Mouse (Mus musculus): ENCODE measurements around the gene Tedc2. TPM values are rescaled to one million over a fixed set of nuclear protein-coding genes. Genes with fewer than 3 reads are reported as not detected.

The Tedc2 gene
- polyA plus RNA-seq, 1 experiment from 2014 or later: 13.4 TPM

DNA sequence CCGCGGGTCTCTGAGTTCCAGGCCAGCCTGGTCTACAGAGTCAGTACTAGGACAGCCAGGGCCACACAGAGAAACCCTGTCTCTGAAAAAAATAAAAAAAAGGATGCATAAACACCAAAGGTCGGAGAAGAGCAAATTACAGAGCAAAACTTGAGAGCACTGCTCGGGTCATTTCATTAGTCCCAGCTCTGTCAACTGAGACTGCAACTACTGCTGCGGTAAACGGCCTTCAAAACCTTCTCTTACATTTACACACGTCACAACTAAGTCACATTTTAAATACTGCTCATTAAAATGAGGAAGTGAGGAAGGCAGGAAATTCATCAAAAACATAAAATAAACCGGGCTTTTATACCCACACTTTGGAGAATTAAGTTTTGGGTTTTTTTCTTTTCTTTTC, 27.8 kb downstream of the Tedc2 start:
- Histone ChIP-seq H3K4me2 (replicated peaks; ENCODE audit: low read depth, low read length) (no peak overlapping the region), H3K27me3 (ENCODE audit: control insufficient read depth, insufficient read depth, low read length) (no peaks in the 10 kb centered on the region), H3K9ac (ENCODE audit: low read depth, low read length) (no peak overlapping the region), H3K9me3 (ENCODE audit: control insufficient read depth, low read length) (no peaks in the 10 kb centered on the region), H3K4me3 (ENCODE audit: low read length) (no peak overlapping the region), H3K27ac (ENCODE audit: low read depth, low read length) (no peak overlapping the region), H3K36me3 (ENCODE audit: control insufficient read depth, insufficient read depth, low read length) (no peaks in the 10 kb centered on the region; the same call in 1 of the 2 replicates), H3K4me1 (ENCODE audit: control insufficient read depth, insufficient read depth, low read length) (no peaks in the 10 kb centered on the region)
- 60% methylated on average over 8 of the region's 8 CpGs for WGBS
- no peak for ATAC-seq (ENCODE audit: low FRiP score, low TSS enrichment)

DNA sequence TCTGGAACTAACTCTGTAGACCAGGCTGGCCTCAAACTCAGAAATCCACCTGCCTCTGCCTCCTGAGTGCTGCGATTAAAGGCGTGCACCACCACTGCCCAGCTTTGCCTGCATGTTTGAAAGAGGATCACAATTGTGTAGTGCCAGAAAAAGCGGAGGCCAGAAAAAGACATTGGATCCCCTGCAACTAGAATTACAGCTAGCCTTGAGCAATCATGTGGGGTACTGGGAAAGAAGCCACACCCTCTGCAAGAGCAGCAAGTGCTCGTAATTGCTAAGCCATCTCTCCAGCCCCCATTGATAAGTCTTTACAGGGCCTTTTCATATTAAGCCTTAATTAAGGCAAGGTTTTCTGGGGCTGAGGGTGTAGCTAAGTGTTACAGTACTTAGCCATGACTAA, 29.2 kb downstream of the Tedc2 start:
- 68% methylated on average over 4 of the region's 4 CpGs for WGBS

GRCm38 (mm10) chr17:24190934-24191333, 29.7 kb downstream of the Tedc2 start:
- H3K4me3 ChIP-seq (ENCODE audit: low read length): no peak overlapping the region
- H3K4me1 ChIP-seq (ENCODE audit: control insufficient read depth, insufficient read depth, low read length): no peaks in the 10 kb centered on the region
- no peaks in the 10 kb centered on the region for H3K9me3 ChIP-seq (ENCODE audit: control insufficient read depth, low read length)
- no peaks in the 10 kb centered on the region for H3K27me3 ChIP-seq (ENCODE audit: control insufficient read depth, insufficient read depth, low read length)
- 85% methylated on average over 2 of the region's 2 CpGs for WGBS
- peaks cover 2% of the 10 kb centered on the region; the same call in 1 of the 2 replicates for H3K36me3 ChIP-seq (ENCODE audit: control insufficient read depth, insufficient read depth, low read length)
- no peak overlapping the region for H3K27ac ChIP-seq (ENCODE audit: low read depth, low read length)
- no peak overlapping the region for H3K9ac ChIP-seq (ENCODE audit: low read depth, low read length)
- no peak for ATAC-seq (ENCODE audit: low FRiP score, low TSS enrichment)
- no peak overlapping the region for H3K4me2 ChIP-seq (replicated peaks; ENCODE audit: low read depth, low read length)

More for the DNA sequence above, 29.2 kb downstream of the Tedc2 start:
- Histone ChIP-seq H3K9me3 (ENCODE audit: control insufficient read depth, low read length) (no peaks in the 10 kb centered on the region), H3K36me3 (ENCODE audit: control insufficient read depth, insufficient read depth, low read length) (no peaks in the 10 kb centered on the region; the same call in 1 of the 2 replicates), H3K9ac (ENCODE audit: low read depth, low read length) (no peak overlapping the region), H3K27me3 (ENCODE audit: control insufficient read depth, insufficient read depth, low read length) (no peaks in the 10 kb centered on the region), H3K27ac (ENCODE audit: low read depth, low read length) (no peak overlapping the region), H3K4me2 (replicated peaks; ENCODE audit: low read depth, low read length) (no peak overlapping the region), H3K4me3 (ENCODE audit: low read length) (no peak overlapping the region), H3K4me1 (ENCODE audit: control insufficient read depth, insufficient read depth, low read length) (no peaks in the 10 kb centered on the region)
- no peak for ATAC-seq (ENCODE audit: low FRiP score, low TSS enrichment)

- H3K4me2 ChIP-seq (replicated peaks; ENCODE audit: low read depth, low read length): no peak overlapping the region
- H3K9me3 ChIP-seq (ENCODE audit: control insufficient read depth, low read length): no peaks in the 10 kb centered on the region
- ATAC-seq (ENCODE audit: low FRiP score, low TSS enrichment): no peak
- H3K4me3 ChIP-seq (ENCODE audit: low read length): no peak overlapping the region
- no peak overlapping the region for H3K27ac ChIP-seq (ENCODE audit: low read depth, low read length)
- no peak overlapping the region for H3K9ac ChIP-seq (ENCODE audit: low read depth, low read length)
- H3K36me3 ChIP-seq (ENCODE audit: control insufficient read depth, insufficient read depth, low read length): no peaks in the 10 kb centered on the region
- H3K27me3 ChIP-seq (ENCODE audit: control insufficient read depth, insufficient read depth, low read length): no peaks in the 10 kb centered on the region
- H3K4me1 ChIP-seq (ENCODE audit: control insufficient read depth, insufficient read depth, low read length): peaks cover 4% of the 10 kb centered on the region; the same call in 1 of the 2 replicates
- 73% methylated on average over 3 of the region's 3 CpGs for WGBS
Observed at GRCm38 (mm10) chr17:24174259-24174658, 46.4 kb downstream of the Tedc2 start.

- no peak overlapping the region for H3K4me3 ChIP-seq (ENCODE audit: low read length)
Observed at GRCm38 (mm10) chr17:24173423-24173822, 47.2 kb downstream of the Tedc2 start.

DNA sequence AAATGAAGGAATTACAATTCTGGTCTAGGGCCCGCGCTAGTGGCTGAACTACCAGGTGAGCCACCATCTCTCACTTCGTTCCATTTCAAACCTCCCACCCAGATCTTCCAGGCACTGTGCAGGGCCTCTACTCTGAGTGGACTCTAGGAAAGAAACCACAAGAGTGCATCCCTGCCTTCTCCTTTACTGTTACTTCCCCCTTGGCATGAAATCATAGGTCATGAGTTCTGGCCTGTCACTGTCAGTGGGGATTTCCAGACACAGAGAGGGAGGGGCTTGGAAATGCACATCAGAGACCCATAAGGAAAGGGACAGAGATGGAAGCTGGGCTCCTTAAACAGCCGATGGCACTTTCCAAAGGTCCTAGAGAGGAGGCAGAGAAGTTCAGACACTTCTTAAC, 48.9 kb downstream of the Tedc2 start:
- Histone ChIP-seq H3K4me3 (ENCODE audit: low read length) (no peak overlapping the region), H3K9me3 (ENCODE audit: control insufficient read depth, low read length) (no peaks in the 10 kb centered on the region), H3K36me3 (ENCODE audit: control insufficient read depth, insufficient read depth, low read length) (peaks cover 11% of the 10 kb centered on the region), H3K4me2 (replicated peaks; ENCODE audit: low read depth, low read length) (no peak overlapping the region), H3K4me1 (ENCODE audit: control insufficient read depth, insufficient read depth, low read length) (peaks cover 15% of the 10 kb centered on the region), H3K27me3 (ENCODE audit: control insufficient read depth, insufficient read depth, low read length) (no peaks in the 10 kb centered on the region), H3K9ac (ENCODE audit: low read depth, low read length) (no peak overlapping the region), H3K27ac (ENCODE audit: low read depth, low read length) (no peak overlapping the region)
- no peak for ATAC-seq (ENCODE audit: low FRiP score, low TSS enrichment)
- whole genome bisulfite sequencing: 85% methylated on average over 4 of the region's 4 CpGs

More at GRCm38 (mm10) chr17:24173423-24173822, 47.2 kb downstream of the Tedc2 start:
- no peaks in the 10 kb centered on the region for H3K36me3 ChIP-seq (ENCODE audit: control insufficient read depth, insufficient read depth, low read length)
- 5% methylated on average over 3 of the region's 3 CpGs for WGBS
- no peaks in the 10 kb centered on the region for H3K9me3 ChIP-seq (ENCODE audit: control insufficient read depth, low read length)
- no peak overlapping the region for H3K27ac ChIP-seq (ENCODE audit: low read depth, low read length)
- H3K27me3 ChIP-seq (ENCODE audit: control insufficient read depth, insufficient read depth, low read length): no peaks in the 10 kb centered on the region
- H3K9ac ChIP-seq (ENCODE audit: low read depth, low read length): no peak overlapping the region
- H3K4me1 ChIP-seq (ENCODE audit: control insufficient read depth, insufficient read depth, low read length): peaks cover 4% of the 10 kb centered on the region; the same call in 1 of the 2 replicates
- ATAC-seq (ENCODE audit: low FRiP score, low TSS enrichment): no peak
- no peak overlapping the region for H3K4me2 ChIP-seq (replicated peaks; ENCODE audit: low read depth, low read length)

DNA sequence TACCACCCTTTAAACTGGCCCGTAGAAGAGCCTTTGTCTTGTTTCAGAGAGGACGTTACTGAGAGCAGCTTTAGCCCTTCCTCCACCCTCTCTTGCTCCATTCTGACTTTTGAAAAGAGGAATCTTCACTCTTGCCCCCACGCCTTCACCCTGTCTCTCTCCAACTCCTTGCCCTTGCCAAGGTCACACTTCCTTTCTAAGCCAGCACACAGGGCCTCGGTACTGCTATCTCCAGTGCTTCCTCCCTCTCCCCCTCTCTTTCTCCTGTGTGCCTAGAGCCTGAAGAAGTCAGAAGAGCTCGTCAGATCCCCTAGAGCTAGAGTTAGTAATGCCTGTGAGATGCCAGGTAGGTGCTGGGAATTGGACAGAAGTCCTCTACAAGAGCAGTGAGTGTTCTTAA, 49.9 kb downstream of the Tedc2 start:
- 79% methylated on average over 5 of the region's 5 CpGs for WGBS
- Histone ChIP-seq H3K36me3 (ENCODE audit: control insufficient read depth, insufficient read depth, low read length) (peaks cover 16% of the 10 kb centered on the region), H3K27ac (ENCODE audit: low read depth, low read length) (no peak overlapping the region)

DNA sequence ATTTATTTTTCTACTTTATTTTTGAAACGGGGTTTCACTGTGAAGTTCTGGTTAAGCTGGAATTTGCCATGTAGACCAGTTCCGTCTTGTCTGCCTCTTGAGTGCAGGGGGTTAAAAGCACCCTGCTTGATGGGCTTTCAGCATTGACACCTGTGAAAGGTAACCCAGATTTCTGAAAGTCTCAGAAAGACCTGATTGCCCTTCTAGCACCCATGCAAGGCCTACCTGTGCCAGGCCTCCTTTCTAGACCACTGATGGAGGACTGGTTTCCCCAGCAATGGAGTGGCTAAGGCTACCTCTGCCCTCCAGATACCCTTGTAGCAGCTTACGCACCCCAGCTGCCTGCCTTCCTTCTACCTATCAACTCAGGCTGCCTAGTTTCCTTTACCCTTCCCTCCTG, 50.5 kb downstream of the Tedc2 start:
- Histone ChIP-seq H3K4me1 (ENCODE audit: control insufficient read depth, insufficient read depth, low read length) (peaks cover 15% of the 10 kb centered on the region), H3K4me3 (ENCODE audit: low read length) (peak overlapping the region; percentile 61), H3K27ac (ENCODE audit: low read depth, low read length) (no peak overlapping the region), H3K36me3 (ENCODE audit: control insufficient read depth, insufficient read depth, low read length) (peaks cover 22% of the 10 kb centered on the region), H3K27me3 (ENCODE audit: control insufficient read depth, insufficient read depth, low read length) (no peaks in the 10 kb centered on the region), H3K4me2 (replicated peaks; ENCODE audit: low read depth, low read length) (peak overlapping the region; percentile 82), H3K9ac (ENCODE audit: low read depth, low read length) (peak overlapping the region; percentile 85; the same call in 1 of the 2 replicates), H3K9me3 (ENCODE audit: control insufficient read depth, low read length) (no peaks in the 10 kb centered on the region)
- 70% methylated on average over 3 of the region's 3 CpGs for WGBS
- ATAC-seq (ENCODE audit: low FRiP score, low TSS enrichment): no peak

More for the DNA sequence above, 49.9 kb downstream of the Tedc2 start:
- Histone ChIP-seq H3K4me2 (replicated peaks; ENCODE audit: low read depth, low read length) (no peak overlapping the region), H3K27me3 (ENCODE audit: control insufficient read depth, insufficient read depth, low read length) (no peaks in the 10 kb centered on the region), H3K4me1 (ENCODE audit: control insufficient read depth, insufficient read depth, low read length) (peaks cover 15% of the 10 kb centered on the region), H3K4me3 (ENCODE audit: low read length) (no peak overlapping the region), H3K9me3 (ENCODE audit: control insufficient read depth, low read length) (no peaks in the 10 kb centered on the region), H3K9ac (ENCODE audit: low read depth, low read length) (no peak overlapping the region)
- no peak for ATAC-seq (ENCODE audit: low FRiP score, low TSS enrichment)

GRCm38 (mm10) chr17:24169317-24170065, 51.2 kb downstream of the Tedc2 start, which contains the start of gene Atp6v0c:
TSS of gene Atp6v0c (minus strand) at chr17:24169702.
- under 1% methylated on average over 58 of the region's 58 CpGs for WGBS
- Histone ChIP-seq H3K4me2 (replicated peaks; ENCODE audit: low read depth, low read length) (peak within 1 kb of the TSS; percentile 82), H3K27ac (ENCODE audit: low read depth, low read length) (peak within 1 kb of the TSS; percentile 97), H3K4me1 (ENCODE audit: control insufficient read depth, insufficient read depth, low read length) (peaks cover 15% of the 10 kb centered on the region), H3K36me3 (ENCODE audit: control insufficient read depth, insufficient read depth, low read length) (peaks cover 25% of the 10 kb centered on the region), H3K9me3 (ENCODE audit: control insufficient read depth, low read length) (no peaks in the 10 kb centered on the region), H3K4me3 (ENCODE audit: low read length) (peak within 1 kb of the TSS; percentile 61), H3K27me3 (ENCODE audit: control insufficient read depth, insufficient read depth, low read length) (no peaks in the 10 kb centered on the region), H3K9ac (ENCODE audit: low read depth, low read length) (peak within 1 kb of the TSS; percentile 85)
- peak; percentile 91 for ATAC-seq (ENCODE audit: low FRiP score, low TSS enrichment)
